8 mouse cellular contexts compared by ENCODE assay signal in genomic region chr7:49437901-49438300, GRCm38 (mm10).
DNase-seq lines count a peak whose midpoint lies in the region; ATAC-seq and TF ChIP-seq lines count a peak whose summit lies in the region.
"Had no signal": no experiment of that assay in that cellular context is flagged by ENCODE, and none has a peak within 500 bp of the region (broad histone marks: within the 10 kb centered on the region; RNA-seq: fewer than 3 reads in every experiment).

No protein-coding gene starts in this region.

- H3K4me2 ChIP-seq in kidney, embryonic 14.5 days (replicated peaks; ENCODE audit: low read depth, low read length) = no peak overlapping the region

- no peak overlapping the region for H3K4me3 ChIP-seq in kidney, embryonic 14.5 days (ENCODE audit: low read length)
- H3K4me3 ChIP-seq in kidney, adult 2 months (ENCODE audit: insufficient read depth, low read depth, low read length) = no peak overlapping the region

- WGBS in kidney, embryonic 14.5 days = 22% methylated on average over 11 of the region's 11 CpGs
- WGBS in kidney, adult 2 months = 53% methylated on average over 11 of the region's 11 CpGs

- peaks cover 5% of the 10 kb centered on the region; the same call in 1 of the 2 replicates for H3K4me1 ChIP-seq in kidney, embryonic 14.5 days (ENCODE audit: control insufficient read depth, insufficient read depth, low read length)
- H3K4me1 ChIP-seq in kidney, adult 2 months (ENCODE audit: control insufficient read depth, insufficient read depth, low read length) = no peaks in the 10 kb centered on the region

- no peak for DNase-seq in kidney, adult 2 months
- peak; percentile 70 for DNase-seq in embryo, embryonic 10.5 days (ENCODE audit: low spot score)
- DNase-seq in forelimb bud, embryonic 11.5 days (ENCODE audit: low read depth, low spot score) = peak; percentile 59
- peak; percentile 32 for DNase-seq in lung, postnatal 14 days
- DNase-seq in c-Kit-positive CD71-positive TER-119-positive erythroid progenitor cells, embryonic 14.5 days (ENCODE audit: low spot score) = no peak
- no peak for DNase-seq in thymus, postnatal 36 days

- TF ChIP-seq POLR2A in kidney, adult 2 months (IDR thresholded peaks at IDR 0.05; ENCODE audit: low read depth, low read length) = no peak

- TF ChIP-seq CTCF in kidney, adult 2 months (conservative IDR thresholded peaks at IDR 0.05; ENCODE audit: insufficient read depth, insufficient read length, low read depth, low read length) = no peak

- H3K36me3 ChIP-seq in kidney, embryonic 14.5 days (ENCODE audit: control insufficient read depth, insufficient read depth, low read length) = no peaks in the 10 kb centered on the region
- no peaks in the 10 kb centered on the region for H3K36me3 ChIP-seq in kidney, adult 2 months (ENCODE audit: control insufficient read depth, insufficient read depth, low read length)

- no peaks in the 10 kb centered on the region for H3K9me3 ChIP-seq in kidney, embryonic 14.5 days (ENCODE audit: control insufficient read depth, low read length)

- no peak overlapping the region for H3K9ac ChIP-seq in kidney, embryonic 14.5 days (ENCODE audit: low read depth, low read length)

- H3K27me3 ChIP-seq in kidney, embryonic 14.5 days (ENCODE audit: control insufficient read depth, insufficient read depth, low read length) = no peaks in the 10 kb centered on the region
- no peaks in the 10 kb centered on the region for H3K27me3 ChIP-seq in kidney, adult 2 months (replicated peaks; ENCODE audit: control insufficient read depth, insufficient read depth, low read length)
- H3K27me3 ChIP-seq: Patski had no signal

- H3K27ac ChIP-seq in kidney, embryonic 14.5 days (ENCODE audit: low read depth, low read length) = peak overlapping the region; percentile 45; the same call in 1 of the 2 replicates
- H3K27ac ChIP-seq in kidney, adult 2 months (ENCODE audit: insufficient read depth, low read depth, low read length) = no peak overlapping the region

- ATAC-seq in kidney, embryonic 14.5 days (ENCODE audit: low FRiP score, low TSS enrichment) = peak; percentile 64
- ATAC-seq: Patski had no signal

Comparison
In these comparisons a context has a peak if more than half of its experiments do, and no peak if none do; other contexts are left out.
1. DNase-seq: peak in embryo, embryonic 10.5 days (single experiment), forelimb bud, embryonic 11.5 days (single experiment) and lung, postnatal 14 days (single experiment); none in kidney, adult 2 months (single experiment), c-Kit-positive CD71-positive TER-119-positive erythroid progenitor cells, embryonic 14.5 days (single experiment) and thymus, postnatal 36 days (0 of 2).